Mouse (Mus musculus): Measurements from ENCODE around the gene Spock1. TPM values are rescaled to one million over a fixed set of nuclear protein-coding genes. Genes with fewer than 3 reads are reported as not detected.

Spock1 gene
- total and polyA plus RNA-seq, 3 experiments: not detected

- peaks cover 87% of the 10 kb centered on the region for H3K9me3 ChIP-seq (replicated peaks; ENCODE audit: low read length)
- no peaks in the 10 kb centered on the region for H3K4me1 ChIP-seq (ENCODE audit: control insufficient read depth in 1 of 2, insufficient read depth in 2 of 2)
- no peaks in the 10 kb centered on the region for H3K79me2 ChIP-seq (replicated peaks; ENCODE audit: control insufficient read depth, extremely low read depth, insufficient read depth, poor library complexity, severe bottlenecking)
- H3K27me3 ChIP-seq (replicated peaks): no peaks in the 10 kb centered on the region
- dilution Hi-C loops (cut with MboI; ENCODE audit: extremely low pct_ligation_motif_present, extremely low pct_unique_long_range_greater_than_20kb, low sequenced_read_pairs): no loop called here
- H3K27ac ChIP-seq (ENCODE audit: insufficient read depth, low read depth): no peak overlapping the region
- in situ Hi-C loops (cut with MboI; ENCODE audit: low pct_ligation_motif_present, low pct_unique_long_range_greater_than_20kb, low sequenced_read_pairs): no loop called here
- peak overlapping the region in 1 of 3 experiments; percentile 2 for H3K4me3 ChIP-seq (replicated peaks in 1 of 3; ENCODE audit: low read depth in 2 of 3, low read length in 2 of 3, poor library complexity in 1 of 3)
- TF ChIP-seq GABPA (IDR thresholded peaks at IDR 0.05; ENCODE audit: insufficient replicate concordance, low read depth, low read length) (no peak), CHD1 (IDR thresholded peaks at IDR 0.05; ENCODE audit: low read depth, low read length) (no peak), ZNF384 (IDR thresholded peaks at IDR 0.05; ENCODE audit: low read depth, low read length) (no peak), POLR2AphosphoS2 (IDR thresholded peaks at IDR 0.05; ENCODE audit: low read depth, low read length) (no peak), TCF12 (IDR thresholded peaks at IDR 0.05; ENCODE audit: low read depth, low read length) (no peak), SIN3A (IDR thresholded peaks at IDR 0.05; ENCODE audit: low read length) (no peak), BHLHE40 (IDR thresholded peaks at IDR 0.05; ENCODE audit: low read depth, low read length) (no peak), CHD2 (IDR thresholded peaks at IDR 0.05; ENCODE audit: low read length) (no peak), JUN (IDR thresholded peaks at IDR 0.05; ENCODE audit: insufficient read depth, low read depth, low read length) (no peak), USF2 (conservative IDR thresholded peaks at IDR 0.05; ENCODE audit: low read depth, low read length) (no peak), EP300 (IDR thresholded peaks at IDR 0.05; ENCODE audit: low read length) (no peak), SMC3 (IDR thresholded peaks at IDR 0.05; ENCODE audit: low read depth, low read length) (no peak), NELFE (IDR thresholded peaks at IDR 0.05; ENCODE audit: low read depth, low read length) (no peak), HCFC1 (IDR thresholded peaks at IDR 0.05; ENCODE audit: low read depth, low read length) (no peak), MAZ (IDR thresholded peaks at IDR 0.05; ENCODE audit: low read depth, low read length) (no peak)
- DNase-seq (ENCODE audit: extremely low read depth): no peak
- H3K9ac ChIP-seq (ENCODE audit: insufficient read depth, low read depth): no peak overlapping the region
- no peak overlapping the region for H3K4me2 ChIP-seq (ENCODE audit: insufficient read depth, low read depth, poor library complexity, severe bottlenecking)
- H3K36me3 ChIP-seq (replicated peaks in 1 of 2; ENCODE audit: control insufficient read depth in 1 of 2, insufficient read depth in 1 of 2, low read length in 1 of 2): no peaks in the 10 kb centered on the region
Observed at GRCm38 (mm10) chr13:57945197-57945596, 37.1 kb upstream of the Spock1 start.

GRCm38 (mm10) chr13:57944434-57944833 lies 36.3 kb upstream of the Spock1 start:
- TF ChIP-seq SIN3A (IDR thresholded peaks at IDR 0.05; ENCODE audit: low read length) (no peak), USF1 (IDR thresholded peaks at IDR 0.05; ENCODE audit: low read depth, low read length) (no peak), UBTF (IDR thresholded peaks at IDR 0.05; ENCODE audit: low read depth, low read length) (no peak), EP300 (IDR thresholded peaks at IDR 0.05; ENCODE audit: low read length) (no peak), CHD2 (IDR thresholded peaks at IDR 0.05; ENCODE audit: low read length) (no peak), MAZ (IDR thresholded peaks at IDR 0.05; ENCODE audit: low read depth, low read length) (no peak), NRF1 (IDR thresholded peaks at IDR 0.05; ENCODE audit: low read depth, low read length) (no peak), KAT2A (IDR thresholded peaks at IDR 0.05; ENCODE audit: insufficient replicate concordance, low read length) (no peak), TBP (conservative IDR thresholded peaks at IDR 0.05; ENCODE audit: low read depth, low read length) (no peak), USF2 (conservative IDR thresholded peaks at IDR 0.05; ENCODE audit: low read depth, low read length) (no peak), POLR2AphosphoS2 (IDR thresholded peaks at IDR 0.05; ENCODE audit: low read depth, low read length) (no peak), ZKSCAN1 (IDR thresholded peaks at IDR 0.05; ENCODE audit: borderline replicate concordance, low read depth, low read length) (no peak)
- Histone ChIP-seq H3K79me2 (replicated peaks; ENCODE audit: control insufficient read depth, extremely low read depth, insufficient read depth, poor library complexity, severe bottlenecking) (no peaks in the 10 kb centered on the region), H3K9me3 (replicated peaks; ENCODE audit: low read length) (peaks cover 88% of the 10 kb centered on the region), H3K4me1 (ENCODE audit: control insufficient read depth in 1 of 2, insufficient read depth in 2 of 2) (no peaks in the 10 kb centered on the region), H3K27ac (ENCODE audit: insufficient read depth, low read depth) (no peak overlapping the region), H3K4me3 (replicated peaks in 1 of 3; ENCODE audit: low read depth in 2 of 3, low read length in 2 of 3, poor library complexity in 1 of 3) (no peak overlapping the region), H3K4me2 (ENCODE audit: insufficient read depth, low read depth, poor library complexity, severe bottlenecking) (no peak overlapping the region), H3K36me3 (replicated peaks in 1 of 2; ENCODE audit: control insufficient read depth in 1 of 2, insufficient read depth in 1 of 2, low read length in 1 of 2) (no peaks in the 10 kb centered on the region), H3K9ac (ENCODE audit: insufficient read depth, low read depth) (no peak overlapping the region), H3K27me3 (replicated peaks) (no peaks in the 10 kb centered on the region)
- no peak for DNase-seq (ENCODE audit: extremely low read depth)
- in situ Hi-C loops (cut with MboI; ENCODE audit: low pct_ligation_motif_present, low pct_unique_long_range_greater_than_20kb, low sequenced_read_pairs) (no loop called here), dilution Hi-C loops (cut with MboI; ENCODE audit: extremely low pct_ligation_motif_present, extremely low pct_unique_long_range_greater_than_20kb, low sequenced_read_pairs) (no loop called here)
